Mouse (Mus musculus) retina, postnatal 7 days (tissue): ENCODE measurements around the gene Nup107.

Experiments
- DNase-seq: peaks from one replicate; pipeline ENCODE4 v3.0.0-alpha.2; 2012; ENCODE audit warnings: low read depth, low spot score

Nup107 gene

GRCm38 (mm10) chr10:117778951-117779350, 13.6 kb downstream of the Nup107 start:
- no peak for DNase-seq

- no peak for DNase-seq
Observed at GRCm38 (mm10) chr10:117778328-117778910, 14.1 kb downstream of the Nup107 start.

GRCm38 (mm10) chr10:117777501-117778327, 14.8 kb downstream of the Nup107 start:
- DNase-seq: no peak

GRCm38 (mm10) chr10:117777103-117777470, 15.4 kb downstream of the Nup107 start:
- DNase-seq: no peak

- no peak for DNase-seq
Observed at GRCm38 (mm10) chr10:117776281-117777102, 16.0 kb downstream of the Nup107 start.

GRCm38 (mm10) chr10:117775401-117776144, 16.9 kb downstream of the Nup107 start:
- no peak for DNase-seq

- no peak for DNase-seq
Observed at GRCm38 (mm10) chr10:117774817-117775120, 17.7 kb downstream of the Nup107 start.

GRCm38 (mm10) chr10:117774011-117774816, 18.3 kb downstream of the Nup107 start:
- no peak for DNase-seq

GRCm38 (mm10) chr10:117773106-117773720, 19.3 kb downstream of the Nup107 start:
- DNase-seq: no peak

- DNase-seq: no peak
Observed at GRCm38 (mm10) chr10:117772364-117773105, 20.0 kb downstream of the Nup107 start.

GRCm38 (mm10) chr10:117771131-117771510, 21.4 kb downstream of the Nup107 start:
- DNase-seq: no peak

- DNase-seq: no peak
Observed at GRCm38 (mm10) chr10:117770286-117771130, 22.0 kb downstream of the Nup107 start.

- DNase-seq: no peak
Observed at GRCm38 (mm10) chr10:117769541-117770285, 22.8 kb downstream of the Nup107 start.

GRCm38 (mm10) chr10:117768141-117768440, 24.4 kb downstream of the Nup107 start:
- no peak for DNase-seq

- DNase-seq: no peak
Observed at GRCm38 (mm10) chr10:117767286-117768140, 25.0 kb downstream of the Nup107 start.

- DNase-seq: no peak
Observed at GRCm38 (mm10) chr10:117766896-117767160, 25.7 kb downstream of the Nup107 start.

- DNase-seq: no peak
Observed at GRCm38 (mm10) chr10:117766111-117766895, 26.2 kb downstream of the Nup107 start.
